Comparison of ENCODE assay signal across 33 mouse cellular contexts in the genomic region with DNA sequence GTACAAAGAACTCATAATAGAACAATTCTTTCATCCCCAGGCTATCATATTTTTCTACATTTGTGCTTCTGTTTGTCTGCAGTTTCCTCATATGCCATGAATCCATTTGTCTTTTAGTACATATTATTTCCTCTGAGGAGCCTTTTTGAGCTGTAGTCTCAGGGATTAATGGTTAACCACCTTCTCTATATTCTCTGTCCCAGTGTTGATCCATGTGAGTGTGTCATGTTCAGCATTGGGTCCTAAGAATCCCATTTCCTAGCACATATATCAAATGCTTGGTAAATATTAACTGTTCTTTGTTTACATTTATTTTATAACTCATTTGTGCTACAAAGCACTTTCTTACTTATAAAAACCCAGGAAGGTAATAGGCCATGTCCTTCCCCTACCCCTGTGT.
"Had no signal": no experiment of that assay in that cellular context is flagged by ENCODE, and none has a peak within 500 bp of the region (broad histone marks: within the 10 kb centered on the region; RNA-seq: fewer than 3 reads in every experiment).

No protein-coding gene starts in this region.

- H3K27me3 ChIP-seq: heart, embryonic 13.5 days; heart, embryonic 15.5 days; hindbrain, embryonic 12.5 days; hindbrain, embryonic 13.5 days; hindbrain, embryonic 15.5 days had no signal

- H3K4me2 ChIP-seq: heart, embryonic 11.5 days; heart, embryonic 13.5 days; heart, embryonic 15.5 days; hindbrain, embryonic 12.5 days; hindbrain, embryonic 13.5 days; hindbrain, embryonic 14.5 days; hindbrain, embryonic 15.5 days; kidney, embryonic 15.5 days had no signal

- DNase-seq: heart, adult 2 months; heart, postnatal 10 days; heart, postnatal 14 days; heart, postnatal 36 days; heart, postnatal 4 days; kidney, adult 11 months; kidney, adult 18-20 months; kidney, adult 2 months; kidney, adult 8-10 months; kidney, adult 9 months; kidney, postnatal 10 days; kidney, postnatal 14 days; kidney, postnatal 25 days; kidney, postnatal 36 days; kidney, postnatal 4 days; layer of hippocampus, adult 9-11 months; layer of hippocampus, postnatal 36 days had no signal

- H3K9ac ChIP-seq: heart, embryonic 13.5 days; heart, embryonic 15.5 days; hindbrain, embryonic 12.5 days; hindbrain, embryonic 13.5 days; hindbrain, embryonic 14.5 days; hindbrain, embryonic 15.5 days; kidney, embryonic 15.5 days had no signal

- H3K36me3 ChIP-seq: hindbrain, embryonic 15.5 days had no signal

- ATAC-seq: hindbrain, embryonic 16.5 days; hindbrain, postnatal 0 days; inflammation-experienced regulatory T-cells, adult 6 months had no signal

- H3K4me1 ChIP-seq: heart, embryonic 10.5 days; heart, embryonic 15.5 days; hindbrain, embryonic 10.5 days; hindbrain, embryonic 12.5 days; hindbrain, embryonic 13.5 days; hindbrain, embryonic 15.5 days had no signal

- H3K4me3 ChIP-seq: heart, adult 2 months; heart, embryonic 10.5 days; heart, embryonic 13.5 days; heart, embryonic 15.5 days; hindbrain, embryonic 10.5 days; hindbrain, embryonic 12.5 days; hindbrain, embryonic 13.5 days; hindbrain, embryonic 15.5 days; kidney, embryonic 15.5 days; layer of hippocampus, adult 2 months; left cerebral cortex, adult 2 months had no signal

- H3K9me3 ChIP-seq: heart, embryonic 10.5 days; heart, embryonic 13.5 days; heart, embryonic 15.5 days; hindbrain, embryonic 10.5 days; hindbrain, embryonic 12.5 days; hindbrain, embryonic 13.5 days; hindbrain, embryonic 15.5 days; kidney, embryonic 15.5 days had no signal

- H3K27ac ChIP-seq: heart, adult 2 months; heart, embryonic 10.5 days; heart, embryonic 13.5 days; heart, embryonic 15.5 days; hindbrain, embryonic 10.5 days; hindbrain, embryonic 12.5 days; hindbrain, embryonic 13.5 days; hindbrain, embryonic 14.5 days; hindbrain, embryonic 15.5 days; hindbrain, postnatal 0 days; kidney, embryonic 15.5 days; kidney, postnatal 0 days; layer of hippocampus, adult 2 months; left cerebral cortex, adult 2 months had no signal
